Mouse (Mus musculus): ENCODE measurements at regions not wholly inside any gene's neighbourhood (a gene's known extent, or its start where the extent isn't known, plus 50 kb on each side); places are given as distances from the start of the nearest gene placed in this dataset.

DNA sequence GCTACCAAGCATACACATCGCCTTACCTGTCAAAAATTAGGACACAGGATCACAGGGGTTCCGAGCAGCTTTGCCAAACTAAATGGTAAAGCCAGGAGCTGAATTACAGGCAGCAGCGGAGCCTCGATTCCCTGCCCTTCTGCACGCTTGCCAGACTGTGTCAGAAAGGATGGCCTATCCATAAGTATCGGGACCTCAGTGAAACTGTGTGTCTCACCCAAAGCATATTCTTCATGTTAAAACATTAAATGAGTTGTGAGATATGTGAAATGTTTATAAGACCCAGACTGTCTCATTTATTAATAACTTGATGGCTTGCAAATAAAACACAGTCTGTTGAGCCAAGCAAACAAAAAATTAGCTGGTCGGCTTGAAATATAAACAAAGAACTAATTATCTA lies 59.4 kb upstream of the Crim1 start:
- TF ChIP-seq CTCF (IDR thresholded peaks at IDR 0.05), result no peak
- TF ChIP-seq EP300 (IDR thresholded peaks at IDR 0.05), result no peak
